Mouse (Mus musculus) MEL (cell line): Measurements from ENCODE around the gene Tyrobp.

Source experiments
- BHLHE40 ChIP-seq: IDR thresholded peaks from 2 replicates; pipeline ENCODE4 v1.6.1; 2012; ENCODE audit warnings: low read depth, mild to moderate bottlenecking, inconsistent platforms, low read length, improper control_type of control experiment, borderline replicate concordance
- MYC ChIP-seq: IDR thresholded peaks from 2 replicates; pipeline ENCODE4 v1.6.1; 2011; ENCODE audit warnings: low read depth, mild to moderate bottlenecking, low read length, improper control_type of control experiment, moderate library complexity
- POLR2A ChIP-seq, 2 experiments: IDR thresholded peaks; 2 replicates each; pipeline ENCODE4 v1.6.1; 2011 to 2012; ENCODE audit warnings: low read length in 2 of 2, mild to moderate bottlenecking in 2 of 2, control low read depth in 1 of 2, improper control_type of control experiment in 1 of 2, low read depth in 1 of 2, moderate library complexity in 1 of 2; ENCODE audit not compliant: control insufficient read depth in 1 of 2, insufficient read depth in 1 of 2, poor library complexity in 1 of 2
- RCOR1 ChIP-seq: IDR thresholded peaks from 2 replicates; pipeline ENCODE4 v1.6.1; 2012; ENCODE audit warnings: low read depth, mild to moderate bottlenecking, inconsistent platforms, low read length, improper control_type of control experiment
- SIN3A ChIP-seq: IDR thresholded peaks from 2 replicates; pipeline ENCODE4 v1.6.1; 2012; ENCODE audit warnings: low read length, improper control_type of control experiment, inconsistent platforms
- ZKSCAN1 ChIP-seq: IDR thresholded peaks from 2 replicates; pipeline ENCODE4 v1.6.1; 2012; ENCODE audit warnings: low read depth, mild to moderate bottlenecking, inconsistent platforms, low read length, improper control_type of control experiment, moderate library complexity

GRCm38 (mm10) chr7:30423071-30423641, 9.6 kb downstream of the Tyrobp start:
- TF ChIP-seq BHLHE40 (no peak), ZKSCAN1 (no peak), RCOR1 (no peak), POLR2A (IDR thresholded peaks at IDR 0.05; ENCODE audit: control insufficient read depth in 1 of 2, insufficient read depth in 1 of 2, low read depth in 1 of 2, low read length in 2 of 2, poor library complexity in 1 of 2) (no peak), SIN3A (no peak), MYC (no peak)
